Mouse (Mus musculus) spleen, postnatal 4 days (tissue): Measurements from ENCODE around the gene Sf1.

Experiments used
- DNase-seq, 2 experiments: peaks; one replicate each; pipeline ENCODE4 v3.0.0; 2022; ENCODE audit warnings: low spot score in 2 of 2

Gene Sf1

DNA sequence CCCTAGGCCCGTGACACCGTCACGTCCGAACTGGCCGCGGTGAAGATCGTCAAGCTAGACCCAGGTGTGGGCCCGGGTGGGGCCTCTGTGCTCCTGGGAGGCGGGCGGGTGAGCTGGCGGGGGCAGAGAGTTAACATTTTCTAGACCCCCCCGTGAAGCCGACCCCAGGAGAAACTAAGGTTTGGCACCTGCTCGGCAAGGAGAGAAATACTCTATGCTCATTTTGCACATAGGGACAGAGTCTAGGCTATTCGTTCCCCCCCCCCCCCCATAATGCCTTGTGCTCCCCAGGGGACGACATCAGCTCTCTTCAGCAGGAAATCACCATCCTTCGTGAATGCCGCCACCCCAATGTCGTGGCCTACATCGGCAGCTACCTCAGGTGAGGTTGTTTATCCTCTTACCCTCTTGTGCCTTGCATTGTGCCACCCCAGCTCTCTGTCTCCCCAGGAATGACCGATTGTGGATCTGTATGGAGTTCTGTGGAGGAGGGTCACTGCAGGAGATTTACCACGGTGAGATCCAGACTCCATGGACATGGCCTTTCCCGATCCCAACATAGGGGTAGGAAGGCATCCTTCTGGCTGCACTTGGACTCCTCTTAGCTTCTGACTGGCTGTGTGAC lies 21.9 kb upstream of the Sf1 start:
- no peak for DNase-seq

DNA sequence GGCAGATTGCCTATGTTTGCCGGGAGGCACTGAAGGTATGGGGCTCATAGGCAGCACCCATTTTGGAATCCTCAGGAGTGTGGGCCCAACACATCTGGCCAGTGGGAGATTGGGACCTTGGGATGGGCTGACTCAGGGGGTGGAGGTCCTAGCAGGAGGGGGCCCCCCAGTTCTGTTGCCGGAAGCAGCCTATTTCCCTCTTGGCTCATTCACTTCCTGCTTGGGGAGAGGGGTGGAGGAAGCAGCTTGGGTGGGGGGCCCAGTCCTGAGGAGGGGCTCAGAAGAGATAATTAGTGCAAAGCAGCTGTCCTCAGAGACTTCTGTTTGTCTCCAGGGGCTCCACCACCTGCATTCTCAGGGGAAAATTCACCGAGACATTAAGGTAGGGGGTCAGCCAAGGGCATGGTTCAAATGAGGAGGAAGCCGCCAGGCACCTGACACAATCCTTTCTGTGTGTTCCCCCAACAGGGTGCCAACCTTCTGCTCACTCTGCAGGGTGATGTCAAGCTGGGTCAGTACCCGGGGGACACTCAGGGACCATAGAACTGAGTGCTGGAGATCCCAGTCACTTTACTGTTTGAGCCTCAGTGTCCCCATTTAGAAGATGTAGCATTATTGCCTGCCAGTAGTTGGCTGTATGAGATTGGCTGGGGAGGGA lies 21.1 kb upstream of the Sf1 start:
- DNase-seq: peak in 1 of 2 experiments; percentile 67

DNA sequence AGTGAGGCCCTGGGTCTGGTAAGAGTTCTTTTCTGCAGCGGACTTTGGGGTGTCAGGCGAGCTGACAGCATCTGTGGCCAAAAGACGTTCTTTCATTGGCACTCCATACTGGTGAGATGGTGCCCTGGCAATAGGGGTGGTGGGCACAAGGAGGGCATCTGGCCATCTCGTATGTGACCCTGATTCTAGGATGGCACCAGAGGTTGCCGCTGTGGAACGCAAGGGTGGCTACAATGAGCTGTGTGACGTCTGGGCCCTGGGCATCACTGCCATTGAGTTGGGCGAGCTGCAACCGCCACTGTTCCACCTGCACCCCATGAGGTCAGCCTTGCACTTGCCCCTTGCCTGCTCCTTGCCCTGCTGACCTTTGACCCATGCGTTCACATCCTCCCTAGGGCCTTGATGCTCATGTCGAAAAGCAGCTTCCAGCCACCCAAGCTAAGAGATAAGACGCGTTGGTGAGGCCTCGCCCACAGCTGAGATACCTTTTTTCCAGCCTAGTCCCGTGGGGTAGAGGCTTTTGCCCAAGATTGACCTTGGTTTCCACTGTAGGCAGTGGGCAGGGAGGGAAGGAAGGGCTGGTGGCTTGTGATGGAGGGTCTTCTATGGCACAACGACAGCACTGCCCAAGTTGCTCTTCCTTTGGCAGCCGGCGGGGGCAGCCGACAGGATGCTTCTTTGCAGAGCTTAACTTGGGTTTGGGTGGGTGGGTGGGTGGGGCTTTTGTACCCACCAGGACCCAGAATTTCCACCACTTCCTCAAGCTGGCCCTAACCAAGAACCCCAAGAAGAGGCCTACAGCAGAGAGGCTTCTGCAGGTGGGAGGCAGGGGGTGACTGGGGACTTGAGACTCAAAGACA lies 20.2 kb upstream of the Sf1 start:
- DNase-seq: peak in 1 of 2 experiments; percentile 62

DNA sequence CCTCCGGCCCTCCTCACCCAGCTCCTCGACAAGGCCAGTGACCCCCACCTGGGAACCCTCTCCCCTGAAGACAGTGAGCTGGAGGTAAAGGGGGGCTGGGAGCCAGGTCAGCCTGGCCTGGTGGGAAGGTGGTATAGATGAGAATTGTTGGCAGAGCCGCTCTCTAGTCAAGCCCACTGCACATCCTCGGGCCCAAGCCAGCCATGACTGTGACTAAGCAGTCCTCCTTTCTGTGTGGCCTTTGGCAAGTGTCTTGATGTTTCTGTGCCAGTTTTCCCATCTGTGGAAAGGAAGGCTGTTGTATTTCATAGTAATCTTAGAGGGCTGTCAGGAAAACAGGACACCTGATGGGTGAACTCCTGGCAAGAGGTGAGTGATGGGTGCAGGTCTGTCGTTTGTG lies 19.5 kb upstream of the Sf1 start:
- no peak for DNase-seq

DNA sequence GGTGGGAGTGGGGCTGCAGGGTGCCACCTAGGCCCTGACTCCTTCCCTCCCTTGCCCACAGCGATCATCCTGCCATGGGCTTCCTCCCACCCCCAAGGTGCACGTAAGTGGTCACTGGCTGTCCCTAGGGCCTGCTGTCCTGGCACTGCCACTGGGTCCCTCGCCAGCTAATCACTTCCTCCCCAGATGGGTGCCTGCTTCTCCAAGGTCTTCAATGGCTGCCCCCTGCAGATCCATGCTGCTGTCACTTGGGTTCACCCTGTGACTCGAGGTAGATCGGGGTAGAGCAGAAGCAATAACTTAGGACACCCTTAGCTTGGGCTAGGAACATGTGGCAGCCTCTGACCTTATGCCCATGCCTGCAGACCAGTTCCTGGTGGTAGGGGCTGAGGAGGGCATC lies 17.5 kb upstream of the Sf1 start:
- no peak for DNase-seq

DNA sequence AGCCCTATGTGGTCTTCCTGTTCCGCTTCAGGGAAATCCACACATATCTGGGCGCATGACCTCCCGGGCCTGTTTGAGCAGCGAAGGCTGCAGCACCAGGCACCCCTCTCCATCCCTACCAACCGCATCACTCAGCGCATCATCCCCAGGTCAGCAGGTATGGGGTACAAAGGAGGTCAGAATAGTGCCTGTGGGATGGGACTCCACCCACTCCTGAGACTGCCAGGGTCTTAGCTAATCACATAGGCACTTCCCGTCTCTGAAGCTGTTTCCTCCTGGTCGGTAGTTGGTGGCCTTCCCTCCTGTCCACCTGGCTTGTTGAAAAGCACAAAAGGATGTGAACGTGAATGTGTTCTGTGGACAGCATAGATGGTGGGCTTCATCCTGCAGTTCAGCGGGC lies 16.8 kb upstream of the Sf1 start:
- DNase-seq: no peak

DNA sequence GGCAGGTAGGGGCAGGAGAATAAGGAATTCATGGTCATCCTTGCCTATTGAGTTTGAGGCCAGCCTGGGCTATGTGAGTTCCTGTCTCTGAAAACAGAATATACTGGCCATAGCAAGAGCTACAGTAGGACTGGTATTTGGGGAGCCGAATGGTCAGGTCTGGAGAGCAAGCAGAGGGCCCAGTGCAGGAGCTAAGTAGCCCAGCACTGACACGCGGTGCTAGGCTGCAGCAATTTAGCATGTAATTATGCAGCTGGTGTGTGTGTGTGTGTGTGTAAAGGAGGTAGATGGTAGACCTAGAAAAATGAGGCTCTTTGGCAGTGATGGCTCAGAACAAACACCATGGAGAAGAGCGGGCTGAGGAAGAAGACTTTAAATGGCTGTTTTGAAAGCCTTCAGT lies 15.9 kb upstream of the Sf1 start:
- no peak for DNase-seq

DNA sequence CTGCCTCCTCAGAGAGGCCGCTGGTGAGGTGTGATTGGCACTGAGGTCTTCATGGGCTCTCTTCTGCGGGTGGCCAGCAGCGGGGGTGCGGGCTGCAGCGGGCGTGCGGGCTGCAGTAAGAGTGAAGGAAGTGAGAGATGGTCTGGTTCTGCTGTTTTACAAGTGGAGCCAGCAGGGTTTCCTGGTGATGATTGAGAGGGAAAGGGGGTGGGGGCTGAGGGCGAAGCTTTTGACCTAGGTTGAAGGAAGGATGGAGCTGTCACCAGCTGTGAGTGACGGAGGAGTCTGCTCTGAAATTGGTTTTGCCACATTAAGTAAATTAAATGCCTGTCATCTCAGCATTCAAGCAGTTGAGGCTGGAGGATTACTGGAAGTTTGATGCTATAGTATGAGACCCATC lies 14.8 kb upstream of the Sf1 start:
- peak in 1 of 2 experiments; percentile 10 for DNase-seq

DNA sequence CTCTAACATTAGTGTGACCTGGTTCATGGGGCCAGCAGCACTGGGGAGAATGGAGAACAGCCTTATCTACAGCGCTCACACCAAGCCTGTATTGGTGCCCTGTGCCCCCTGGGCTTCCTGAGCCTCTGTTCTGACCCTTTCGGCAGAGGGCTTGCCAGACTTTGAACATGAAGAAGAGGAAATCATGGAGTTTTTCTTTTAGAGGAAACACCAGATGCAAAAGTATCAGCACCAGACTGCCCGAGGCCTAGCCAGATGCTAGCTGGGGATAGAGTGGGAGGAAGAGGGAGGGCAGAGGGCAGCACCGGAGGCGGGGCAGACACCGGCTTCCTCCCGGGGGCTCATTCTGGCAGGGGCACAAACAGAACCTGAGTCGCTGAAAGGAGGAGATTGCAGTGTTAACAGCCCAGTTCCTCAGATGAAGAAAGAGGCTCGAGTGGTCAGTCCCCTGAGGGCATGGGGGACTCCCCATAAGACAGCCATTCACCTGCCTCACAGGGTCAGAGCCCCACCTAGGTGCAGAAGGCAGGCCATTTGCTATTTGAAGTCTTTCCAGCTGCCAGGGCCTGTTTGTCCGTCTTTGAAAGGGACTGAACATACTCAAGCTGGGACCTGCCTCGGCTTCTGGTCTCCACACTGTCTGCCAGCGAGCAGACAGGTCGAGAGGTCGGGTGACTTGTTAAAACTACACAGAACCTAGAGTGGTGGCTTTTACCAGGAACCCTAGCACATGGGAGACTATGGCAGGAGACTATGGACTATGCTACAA lies 14.1 kb upstream of the Sf1 start:
- DNase-seq: peak in 1 of 2 experiments; percentile 27

DNA sequence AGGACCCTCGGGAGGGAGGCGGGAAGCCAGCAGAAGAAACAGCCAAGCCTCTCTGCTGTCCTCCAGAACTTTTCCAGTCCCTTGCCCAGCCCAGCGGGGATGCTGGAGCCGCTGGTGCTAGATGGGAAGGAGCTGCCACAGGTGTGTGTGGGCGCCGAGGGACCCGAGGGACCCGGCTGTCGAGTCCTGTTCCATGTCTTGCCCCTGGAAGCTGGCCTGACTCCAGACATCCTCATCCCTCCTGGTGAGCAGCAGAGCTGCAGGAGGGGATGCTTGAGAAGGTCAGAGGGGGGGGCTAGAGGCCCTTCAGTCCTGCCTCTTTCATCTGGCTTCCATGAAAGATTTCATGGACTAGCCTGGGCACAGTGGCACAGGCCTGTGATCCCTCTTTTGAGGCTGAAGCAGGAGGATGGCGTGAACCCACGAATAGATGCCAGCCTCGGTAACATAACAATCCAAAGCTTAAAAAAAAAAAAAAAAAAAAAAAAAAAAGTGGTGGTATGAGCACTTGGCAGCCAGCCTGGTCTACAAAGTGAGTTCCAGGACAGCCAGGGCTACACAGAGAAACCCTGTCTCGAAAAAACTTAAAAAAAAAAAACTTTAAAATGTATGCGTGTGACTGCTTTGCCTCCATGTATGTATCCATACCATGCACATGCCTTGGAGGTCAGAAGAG lies 11.9 kb upstream of the Sf1 start:
- DNase-seq: peak in 1 of 2 experiments; percentile 15

DNA sequence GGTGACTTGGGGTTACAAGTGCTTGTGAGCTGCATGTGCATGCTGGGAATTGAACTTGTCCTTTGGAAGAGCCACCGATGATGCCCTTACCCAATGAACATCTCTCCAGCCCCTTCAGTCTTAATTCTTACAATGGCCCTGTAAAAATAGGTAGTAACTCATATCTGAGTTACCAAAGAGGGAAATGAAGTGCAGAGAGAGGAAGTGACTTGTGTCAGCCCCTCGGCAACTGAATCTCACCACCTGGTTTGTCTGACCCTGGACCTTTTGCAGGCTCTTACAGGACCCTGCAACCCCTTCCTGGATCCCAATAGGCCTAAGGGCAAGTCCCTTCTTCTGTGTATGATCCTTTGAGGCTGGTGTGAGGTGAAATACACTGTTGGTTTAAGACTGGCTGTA lies 11.4 kb upstream of the Sf1 start:
- DNase-seq: no peak

DNA sequence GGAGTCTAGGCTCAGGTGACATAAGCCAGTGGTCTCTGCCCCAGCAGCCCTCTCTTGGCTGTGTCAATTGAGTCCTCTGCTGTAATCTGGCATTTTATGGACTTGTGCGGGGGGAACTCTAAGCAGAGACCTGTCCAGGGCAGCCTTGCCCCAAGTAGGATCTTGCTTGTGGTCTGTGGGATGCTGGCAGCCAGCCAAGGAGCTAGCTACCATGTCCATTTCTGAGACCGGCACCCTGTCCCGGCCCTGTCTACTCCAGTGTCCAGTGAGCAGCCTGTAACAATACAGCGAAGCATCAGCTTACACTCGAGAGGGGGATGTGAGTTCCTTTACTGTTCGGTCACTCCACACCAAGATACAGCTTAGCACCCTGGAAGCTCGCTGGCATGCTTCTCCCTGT lies 9.5 kb upstream of the Sf1 start:
- peak in 1 of 2 experiments; percentile 12 for DNase-seq

DNA sequence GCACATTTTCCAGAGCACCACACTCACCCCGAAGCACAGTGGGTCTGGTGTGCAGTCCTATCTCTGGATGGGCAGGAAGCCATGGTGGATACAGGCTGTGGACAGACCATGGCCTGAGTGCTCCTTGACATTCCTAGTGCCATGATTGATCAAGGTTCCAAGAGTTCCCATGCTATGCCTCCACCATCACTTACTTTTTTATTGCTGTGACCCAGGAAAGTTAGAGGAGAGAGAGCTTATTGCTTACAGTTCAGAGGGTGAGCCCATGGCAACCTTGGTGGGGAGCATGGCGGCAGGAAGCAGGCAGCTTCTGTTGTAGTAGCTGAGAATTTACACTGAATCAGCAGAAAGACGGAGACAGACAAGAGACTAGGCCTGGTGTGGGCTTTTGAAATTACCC lies 2.2 kb upstream of the Sf1 start:
- no peak for DNase-seq

DNA sequence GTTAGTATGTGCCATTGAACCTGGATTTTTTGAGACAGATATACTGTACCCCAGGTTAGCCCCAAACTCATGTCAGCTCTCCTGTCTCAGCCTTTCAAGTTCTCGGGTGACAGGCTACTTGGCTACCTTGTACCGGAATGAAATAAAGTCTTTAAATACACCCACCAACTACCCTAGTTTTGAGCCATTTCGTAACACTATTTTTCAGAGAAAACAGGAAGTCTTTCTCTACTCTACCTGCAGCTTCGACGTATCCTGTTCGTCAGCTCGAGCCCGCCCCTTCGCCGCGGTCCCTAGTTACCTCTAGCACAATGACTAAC lies 439 bp upstream of the Sf1 start:
- no peak for DNase-seq

DNA sequence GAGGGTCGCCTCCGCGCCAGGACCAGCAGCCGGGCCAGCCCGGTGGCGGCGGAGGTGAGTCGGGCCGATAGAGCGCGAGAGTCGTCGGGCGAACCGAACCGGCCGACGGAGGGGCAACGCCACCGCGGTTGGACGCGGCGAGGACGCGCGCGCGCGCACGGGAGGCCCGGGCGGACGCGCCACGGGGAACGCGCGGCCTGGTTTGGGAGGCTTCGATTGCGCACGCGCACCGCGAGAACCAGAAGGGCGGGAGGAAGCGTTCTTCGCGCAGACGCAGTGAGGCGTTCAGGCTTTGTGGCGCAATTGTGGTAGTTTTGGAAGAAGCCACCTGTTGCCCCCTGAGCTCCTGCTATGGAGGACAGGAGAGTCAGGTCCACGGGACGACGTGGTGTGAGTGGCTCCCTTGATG lies 831 bp downstream of the Sf1 start:
- peak; percentile 93 to 98 for DNase-seq

DNA sequence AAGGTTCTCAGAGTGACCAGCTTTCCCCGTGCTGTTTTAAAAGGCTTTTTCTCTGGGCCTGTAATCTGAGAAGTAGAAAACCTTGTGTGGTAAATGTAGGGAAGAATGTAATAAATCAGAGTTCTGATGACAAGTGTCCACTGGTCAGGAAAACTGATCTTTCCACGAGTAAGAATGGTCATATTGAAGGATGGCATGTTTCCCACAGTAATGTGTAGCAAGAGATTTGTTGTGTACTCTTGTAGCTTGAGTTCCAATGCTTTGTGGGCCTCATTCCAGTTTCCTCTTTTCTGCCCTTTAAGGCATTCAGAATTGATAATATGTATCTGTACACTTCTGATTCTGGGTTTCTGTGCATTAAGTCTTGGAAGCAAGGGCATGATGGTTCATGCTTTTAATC lies 1.4 kb downstream of the Sf1 start:
- DNase-seq: no peak

DNA sequence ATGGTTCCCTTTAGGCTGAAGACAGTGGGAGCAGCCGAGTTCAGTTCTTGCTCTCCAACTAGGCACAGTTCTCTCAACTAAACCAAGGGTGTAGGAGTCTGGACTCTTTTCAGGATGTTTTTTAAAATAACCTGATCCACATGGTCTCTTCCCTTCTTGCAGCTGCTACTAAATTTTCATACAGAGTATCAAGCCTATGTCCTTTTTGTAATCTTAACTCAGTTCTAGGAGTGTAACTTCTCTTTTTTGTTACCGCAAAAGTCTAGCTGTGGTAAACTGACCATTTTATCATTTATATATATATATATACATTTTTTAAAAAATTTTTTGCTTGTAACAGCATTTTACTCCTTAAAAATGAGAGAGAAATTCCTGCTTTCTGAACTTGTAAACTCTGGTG lies 6.7 kb downstream of the Sf1 start:
- DNase-seq: no peak

DNA sequence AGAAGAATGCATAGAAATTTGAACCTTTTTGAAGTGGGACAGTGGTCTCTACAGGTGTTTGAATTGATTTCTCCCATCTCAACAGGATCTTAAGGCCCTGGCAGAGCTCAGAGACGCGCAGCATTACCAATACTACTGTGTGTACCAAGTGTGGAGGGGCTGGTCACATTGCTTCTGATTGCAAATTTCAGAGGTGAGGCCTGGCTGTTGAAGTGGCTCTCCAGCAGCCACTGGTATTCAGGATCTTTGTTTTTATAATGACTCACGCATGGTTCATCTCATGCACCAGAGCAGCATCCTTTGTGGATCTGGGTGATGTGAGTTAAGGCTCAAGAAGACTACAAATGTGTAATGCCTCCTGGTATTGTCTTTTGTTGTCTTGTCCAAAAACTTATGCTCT lies 8.9 kb downstream of the Sf1 start:
- DNase-seq: no peak

DNA sequence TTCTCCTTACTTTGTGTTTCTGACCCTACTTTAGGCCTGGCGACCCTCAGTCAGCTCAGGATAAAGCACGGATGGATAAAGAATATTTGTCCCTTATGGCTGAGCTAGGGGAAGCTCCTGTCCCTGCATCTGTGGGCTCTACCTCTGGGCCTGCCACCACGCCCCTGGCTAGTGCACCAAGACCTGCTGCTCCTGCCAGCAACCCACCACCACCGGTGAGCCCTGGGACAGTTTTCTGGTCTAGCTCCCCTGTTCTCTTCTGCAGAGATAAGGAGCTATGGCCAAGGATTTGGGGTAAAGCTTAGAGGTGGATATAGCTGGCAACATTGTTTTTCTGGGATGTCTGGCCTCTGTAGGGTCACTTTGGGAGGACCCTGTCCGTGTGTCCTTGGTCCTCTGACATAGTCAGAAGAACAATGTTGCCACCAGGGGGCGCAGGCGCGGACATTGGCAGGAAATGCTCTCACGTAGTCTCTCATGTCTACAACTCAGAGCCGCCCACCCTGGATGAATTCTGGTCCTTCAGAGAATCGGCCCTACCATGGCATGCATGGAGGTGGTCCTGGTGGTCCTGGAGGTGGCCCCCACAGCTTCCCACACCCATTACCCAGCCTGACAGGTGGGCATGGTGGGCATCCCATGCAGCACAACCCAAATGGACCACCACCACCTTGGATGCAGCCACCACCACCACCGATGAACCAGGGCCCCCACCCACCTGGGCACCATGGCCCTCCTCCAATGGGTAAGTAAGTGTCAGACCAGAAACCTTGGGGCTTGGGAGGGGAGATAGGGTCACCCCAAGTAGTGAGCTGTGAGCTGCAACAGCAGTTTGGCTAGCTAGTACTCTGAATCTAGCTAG lies 10.3 kb downstream of the Sf1 start:
- peak; percentile 82 to 96 for DNase-seq

DNA sequence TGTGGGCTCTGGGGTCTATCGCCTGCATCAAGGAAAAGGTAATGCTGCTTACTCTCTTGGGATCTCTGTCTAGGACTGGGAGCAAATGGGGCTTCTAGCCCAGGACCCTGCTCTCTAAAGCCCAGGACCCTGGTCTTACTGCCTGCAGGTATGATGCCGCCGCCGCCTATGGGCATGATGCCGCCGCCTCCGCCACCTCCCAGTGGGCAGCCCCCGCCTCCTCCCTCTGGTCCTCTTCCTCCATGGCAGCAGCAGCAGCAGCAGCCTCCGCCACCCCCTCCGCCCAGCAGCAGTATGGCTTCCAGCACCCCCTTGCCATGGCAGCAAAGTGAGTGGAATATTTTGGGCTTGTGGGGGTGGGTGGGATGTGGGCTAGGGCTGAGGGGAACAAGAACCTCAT lies 11.1 kb downstream of the Sf1 start:
- no peak for DNase-seq
